Mouse (Mus musculus): Measurements from ENCODE around the gene 2410015M20Rik.

Gene 2410015M20Rik

GRCm38 (mm10) chr17:56583071-56583470 lies 26.5 kb downstream of the 2410015M20Rik start:
- no peak for ATAC-seq (ENCODE audit: insufficient number of reproducible peaks, low FRiP score, low TSS enrichment)

- ATAC-seq (ENCODE audit: insufficient number of reproducible peaks, low FRiP score, low TSS enrichment), result no peak
Measured at GRCm38 (mm10) chr17:56572939-56573338, 36.6 kb downstream of the 2410015M20Rik start.

- no peak for ATAC-seq (ENCODE audit: insufficient number of reproducible peaks, low FRiP score, low TSS enrichment)
Measured at GRCm38 (mm10) chr17:56572154-56572553, 37.4 kb downstream of the 2410015M20Rik start.

GRCm38 (mm10) chr17:56570287-56570686 lies 39.3 kb downstream of the 2410015M20Rik start:
- no peak for ATAC-seq (ENCODE audit: insufficient number of reproducible peaks, low FRiP score, low TSS enrichment)

- ATAC-seq (ENCODE audit: insufficient number of reproducible peaks, low FRiP score, low TSS enrichment), result no peak
Measured at GRCm38 (mm10) chr17:56567370-56567769, 42.2 kb downstream of the 2410015M20Rik start.

- ATAC-seq (ENCODE audit: insufficient number of reproducible peaks, low FRiP score, low TSS enrichment), result no peak
Measured at GRCm38 (mm10) chr17:56566918-56567317, 42.7 kb downstream of the 2410015M20Rik start.

GRCm38 (mm10) chr17:56566293-56566692 lies 43.3 kb downstream of the 2410015M20Rik start:
- ATAC-seq (ENCODE audit: insufficient number of reproducible peaks, low FRiP score, low TSS enrichment), result no peak

- ATAC-seq (ENCODE audit: insufficient number of reproducible peaks, low FRiP score, low TSS enrichment), result no peak
Measured at GRCm38 (mm10) chr17:56561866-56562265, 47.7 kb downstream of the 2410015M20Rik start.

GRCm38 (mm10) chr17:56560131-56560530 lies 49.4 kb downstream of the 2410015M20Rik start:
- no peak for ATAC-seq (ENCODE audit: insufficient number of reproducible peaks, low FRiP score, low TSS enrichment)

- ATAC-seq (ENCODE audit: insufficient number of reproducible peaks, low FRiP score, low TSS enrichment), result no peak
Measured at GRCm38 (mm10) chr17:56559386-56559785, 50.2 kb downstream of the 2410015M20Rik start.

GRCm38 (mm10) chr17:56558448-56558847 lies 51.1 kb downstream of the 2410015M20Rik start:
- ATAC-seq (ENCODE audit: insufficient number of reproducible peaks, low FRiP score, low TSS enrichment), result peak; percentile 45; the same call in 1 of the 2 replicates
